Mouse (Mus musculus): ENCODE results near the gene Prlh.

The Prlh gene

GRCm38 (mm10) chr1:91001101-91001500, 48.2 kb downstream of the Prlh start:
- DNase-seq (ENCODE audit: low read depth, low spot score) = no peak

GRCm38 (mm10) chr1:91001871-91002539, 49.1 kb downstream of the Prlh start:
- no peak for DNase-seq (ENCODE audit: low read depth, low spot score)

GRCm38 (mm10) chr1:91002641-91003040, 49.7 kb downstream of the Prlh start:
- DNase-seq (ENCODE audit: low read depth, low spot score) = no peak
